Mouse (Mus musculus): ENCODE data around the gene Nr4a1. TPM values are rescaled to one million over a fixed set of nuclear protein-coding genes. Genes with fewer than 3 reads are reported as not detected.
A peak's percentile ranks its signal among the peaks of the same experiment; 100 is the strongest.

Nr4a1 gene
- polyA plus RNA-seq, 1 experiment from 2014 or later, result 10.8 TPM

DNA sequence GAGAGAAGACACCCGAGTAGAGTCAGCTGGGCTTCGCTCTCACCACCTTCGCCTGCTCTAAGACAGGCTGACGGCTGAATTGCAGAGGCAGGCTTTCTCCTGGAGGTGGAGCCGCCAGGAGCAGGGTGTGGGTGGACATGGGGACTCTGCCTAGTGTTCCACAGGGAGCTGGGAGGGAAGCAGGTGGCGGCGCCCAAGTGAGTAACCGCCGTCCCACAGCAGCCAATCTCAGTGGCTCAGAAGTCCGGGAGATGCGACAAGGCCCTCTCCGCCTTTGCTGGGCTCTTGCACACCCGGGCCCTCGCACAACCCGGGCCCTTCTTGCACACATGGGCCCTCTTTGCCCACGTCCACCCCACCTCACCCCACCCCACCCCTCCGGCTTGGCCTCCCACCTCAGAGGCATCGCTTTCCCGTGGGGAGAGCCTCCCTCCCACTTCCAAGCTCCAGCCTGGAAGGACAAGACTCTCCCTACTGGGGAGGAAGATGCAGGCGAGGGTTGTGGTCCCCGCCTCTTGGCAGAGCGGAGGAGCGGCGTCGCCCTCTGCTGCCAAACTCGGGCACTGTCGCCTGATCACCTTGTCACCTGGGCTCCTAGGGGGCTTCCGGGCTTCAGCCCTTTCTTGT lies 15.1 kb upstream of the Nr4a1 start:
- Histone ChIP-seq H3K4me1 (replicated peaks; ENCODE audit: control insufficient read depth, insufficient read depth, low read length) (peaks cover 33% of the 10 kb centered on the region), H3K36me3 (ENCODE audit: control insufficient read depth, insufficient read depth, low read length) (no peaks in the 10 kb centered on the region), H3K27me3 (ENCODE audit: control insufficient read depth, insufficient read depth, low read depth, low read length) (no peaks in the 10 kb centered on the region), H3K4me3 (ENCODE audit: low read length) (peak overlapping the region; percentile 26), H3K27ac (ENCODE audit: low read length) (no peak overlapping the region), H3K4me2 (ENCODE audit: low read depth, low read length) (peak overlapping the region; percentile 57), H3K9me3 (ENCODE audit: control insufficient read depth, low read length) (no peaks in the 10 kb centered on the region), H3K9ac (ENCODE audit: low read length) (peak overlapping the region; percentile 55)
- peak; percentile 18; the same call in 1 of the 2 replicates for ATAC-seq (ENCODE audit: low read depth)
- 4% methylated on average over 27 of the region's 28 CpGs for WGBS

DNA sequence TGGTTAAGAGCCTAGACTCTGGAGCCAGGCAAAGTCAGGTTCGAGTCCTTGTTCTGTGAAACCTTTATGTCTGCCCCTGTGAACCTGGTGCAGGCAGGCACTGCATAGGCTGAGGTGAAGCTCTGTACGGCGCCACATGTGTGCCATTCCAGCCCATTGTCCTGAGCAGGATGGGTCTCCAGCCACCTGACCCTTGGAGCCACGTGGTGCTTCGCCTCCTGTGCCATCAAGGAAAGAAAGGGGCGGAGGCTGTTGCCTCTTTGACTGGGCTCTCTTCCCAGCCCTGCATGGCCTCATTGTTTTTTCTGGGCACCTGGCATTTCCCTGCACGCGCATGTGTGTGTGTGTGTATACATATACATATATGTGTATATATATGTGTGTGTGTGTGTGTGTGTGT lies 14.2 kb upstream of the Nr4a1 start:
- H3K4me1 ChIP-seq (replicated peaks; ENCODE audit: control insufficient read depth, insufficient read depth, low read length), result peaks cover 33% of the 10 kb centered on the region
- 61% methylated on average over 8 of the region's 8 CpGs for WGBS
- H3K9ac ChIP-seq (ENCODE audit: low read length), result no peak overlapping the region
- H3K36me3 ChIP-seq (ENCODE audit: control insufficient read depth, insufficient read depth, low read length), result no peaks in the 10 kb centered on the region
- H3K9me3 ChIP-seq (ENCODE audit: control insufficient read depth, low read length), result no peaks in the 10 kb centered on the region
- no peak overlapping the region for H3K27ac ChIP-seq (ENCODE audit: low read length)
- H3K4me3 ChIP-seq (ENCODE audit: low read length), result no peak overlapping the region
- no peaks in the 10 kb centered on the region for H3K27me3 ChIP-seq (ENCODE audit: control insufficient read depth, insufficient read depth, low read depth, low read length)
- no peak for ATAC-seq (ENCODE audit: low read depth)
- no peak overlapping the region for H3K4me2 ChIP-seq (ENCODE audit: low read depth, low read length)

DNA sequence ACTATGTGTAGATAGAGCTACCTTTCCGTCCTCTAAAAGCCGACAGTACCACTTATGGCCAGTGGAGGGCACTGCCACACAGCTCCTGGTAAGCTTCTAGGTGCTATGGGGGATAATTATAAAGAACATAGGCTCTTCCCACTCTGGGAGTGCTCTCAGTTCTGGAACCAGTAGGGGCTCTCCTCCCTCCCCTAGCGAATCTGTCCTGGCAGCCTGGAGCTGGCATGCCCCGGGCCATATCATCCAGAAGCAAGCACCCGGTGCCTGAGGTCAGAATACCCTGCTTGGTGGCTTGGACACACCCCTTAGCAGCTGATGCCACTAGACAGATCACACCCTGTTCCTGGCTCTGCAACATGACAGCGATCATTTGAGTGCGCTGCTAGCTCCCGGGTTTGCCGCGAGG lies 13.3 kb upstream of the Nr4a1 start:
- Histone ChIP-seq H3K4me3 (ENCODE audit: low read length) (peak overlapping the region; percentile 26), H3K4me2 (ENCODE audit: low read depth, low read length) (peak overlapping the region; percentile 61), H3K36me3 (ENCODE audit: control insufficient read depth, insufficient read depth, low read length) (no peaks in the 10 kb centered on the region), H3K9me3 (ENCODE audit: control insufficient read depth, low read length) (no peaks in the 10 kb centered on the region), H3K4me1 (replicated peaks; ENCODE audit: control insufficient read depth, insufficient read depth, low read length) (peaks cover 24% of the 10 kb centered on the region), H3K9ac (ENCODE audit: low read length) (peak overlapping the region; percentile 52), H3K27ac (ENCODE audit: low read length) (peak overlapping the region; percentile 16; the same call in 1 of the 2 replicates), H3K27me3 (ENCODE audit: control insufficient read depth, insufficient read depth, low read depth, low read length) (no peaks in the 10 kb centered on the region)
- WGBS, result 3% methylated on average over 10 of the region's 10 CpGs
- peak; percentile 66 for ATAC-seq (ENCODE audit: low read depth)

DNA sequence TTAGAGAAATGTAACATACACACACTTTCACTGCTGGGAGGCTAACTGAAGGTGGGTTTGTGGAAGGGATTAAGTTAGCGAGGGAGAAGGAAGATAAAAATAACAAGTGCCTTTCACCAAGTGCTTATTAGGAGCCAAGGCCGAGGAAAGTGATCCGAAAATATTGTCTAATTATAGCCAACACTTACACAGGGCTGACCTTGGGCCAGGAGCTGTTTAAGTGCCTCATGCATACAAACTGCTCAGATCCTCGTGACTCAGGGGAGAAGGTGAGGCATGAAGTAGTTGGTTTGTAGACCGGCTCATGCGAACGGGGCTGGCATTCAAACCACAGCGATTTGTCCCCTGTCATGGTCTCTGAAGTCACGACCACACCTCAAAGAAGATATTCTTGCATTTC lies 12.8 kb upstream of the Nr4a1 start:
- peak overlapping the region; percentile 52 for H3K9ac ChIP-seq (ENCODE audit: low read length)
- H3K9me3 ChIP-seq (ENCODE audit: control insufficient read depth, low read length), result no peaks in the 10 kb centered on the region
- 38% methylated on average over 9 of the region's 9 CpGs for WGBS
- H3K27me3 ChIP-seq (ENCODE audit: control insufficient read depth, insufficient read depth, low read depth, low read length), result no peaks in the 10 kb centered on the region
- peak overlapping the region; percentile 26 for H3K4me3 ChIP-seq (ENCODE audit: low read length)
- peak overlapping the region; percentile 16; the same call in 1 of the 2 replicates for H3K27ac ChIP-seq (ENCODE audit: low read length)
- peaks cover 22% of the 10 kb centered on the region for H3K4me1 ChIP-seq (replicated peaks; ENCODE audit: control insufficient read depth, insufficient read depth, low read length)
- H3K36me3 ChIP-seq (ENCODE audit: control insufficient read depth, insufficient read depth, low read length), result no peaks in the 10 kb centered on the region
- ATAC-seq (ENCODE audit: low read depth), result no peak
- peak overlapping the region; percentile 61 for H3K4me2 ChIP-seq (ENCODE audit: low read depth, low read length)

DNA sequence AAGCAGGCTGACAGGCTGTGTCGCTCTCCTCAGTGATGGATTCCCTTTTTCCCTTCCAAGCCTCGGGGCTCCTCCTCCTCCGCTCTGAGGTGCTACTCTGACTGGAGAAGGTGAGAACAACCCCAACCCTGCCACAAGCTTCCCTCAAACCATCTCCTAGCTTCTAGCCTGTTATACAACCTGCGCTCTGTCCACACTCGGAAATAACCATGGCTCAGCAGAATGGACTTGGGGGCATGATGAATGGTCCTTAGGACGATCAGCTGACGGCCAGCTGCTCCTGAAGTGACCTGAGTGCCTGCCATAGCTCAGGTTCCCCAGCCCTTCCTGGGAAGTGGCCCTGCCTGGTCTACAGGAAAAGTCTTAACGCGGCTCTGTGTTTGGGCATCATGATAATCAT lies 12.2 kb upstream of the Nr4a1 start:
- no peaks in the 10 kb centered on the region for H3K36me3 ChIP-seq (ENCODE audit: control insufficient read depth, insufficient read depth, low read length)
- H3K9me3 ChIP-seq (ENCODE audit: control insufficient read depth, low read length), result no peaks in the 10 kb centered on the region
- H3K27me3 ChIP-seq (ENCODE audit: control insufficient read depth, insufficient read depth, low read depth, low read length), result no peaks in the 10 kb centered on the region
- H3K27ac ChIP-seq (ENCODE audit: low read length), result no peak overlapping the region
- H3K4me2 ChIP-seq (ENCODE audit: low read depth, low read length), result no peak overlapping the region
- no peak for ATAC-seq (ENCODE audit: low read depth)
- H3K9ac ChIP-seq (ENCODE audit: low read length), result 0 out of 2 replicates have a peak overlapping the region, but pooled peaks have one; percentile 21
- no peak overlapping the region for H3K4me3 ChIP-seq (ENCODE audit: low read length)
- WGBS, result 48% methylated on average over 9 of the region's 9 CpGs
- peaks cover 23% of the 10 kb centered on the region for H3K4me1 ChIP-seq (replicated peaks; ENCODE audit: control insufficient read depth, insufficient read depth, low read length)

DNA sequence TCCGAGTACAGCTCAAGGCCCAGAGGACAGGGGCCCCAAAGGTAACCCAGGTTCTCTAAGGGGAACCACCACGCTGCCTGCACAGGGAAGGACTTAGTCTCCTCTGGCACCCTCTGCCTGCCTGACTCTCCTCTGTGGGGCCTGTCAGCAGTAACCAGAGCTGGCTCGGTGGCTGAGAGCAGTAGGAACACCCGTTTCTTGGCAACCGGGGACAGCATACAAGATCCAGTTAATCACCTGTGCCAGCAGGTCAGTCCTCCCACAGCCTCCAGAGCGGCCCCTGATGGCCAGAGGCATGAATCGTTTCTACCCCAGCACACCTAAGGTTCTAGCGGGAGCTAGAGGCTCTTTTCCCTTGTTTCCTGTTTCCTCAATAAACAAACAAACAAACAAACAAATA lies 11.4 kb upstream of the Nr4a1 start:
- no peak overlapping the region for H3K27ac ChIP-seq (ENCODE audit: low read length)
- H3K36me3 ChIP-seq (ENCODE audit: control insufficient read depth, insufficient read depth, low read length), result no peaks in the 10 kb centered on the region
- WGBS, result 24% methylated on average over 8 of the region's 8 CpGs
- H3K4me3 ChIP-seq (ENCODE audit: low read length), result no peak overlapping the region
- H3K9ac ChIP-seq (ENCODE audit: low read length), result no peak overlapping the region
- H3K4me2 ChIP-seq (ENCODE audit: low read depth, low read length), result no peak overlapping the region
- H3K9me3 ChIP-seq (ENCODE audit: control insufficient read depth, low read length), result no peaks in the 10 kb centered on the region
- no peak for ATAC-seq (ENCODE audit: low read depth)
- peaks cover 29% of the 10 kb centered on the region for H3K4me1 ChIP-seq (replicated peaks; ENCODE audit: control insufficient read depth, insufficient read depth, low read length)
- no peaks in the 10 kb centered on the region for H3K27me3 ChIP-seq (ENCODE audit: control insufficient read depth, insufficient read depth, low read depth, low read length)

DNA sequence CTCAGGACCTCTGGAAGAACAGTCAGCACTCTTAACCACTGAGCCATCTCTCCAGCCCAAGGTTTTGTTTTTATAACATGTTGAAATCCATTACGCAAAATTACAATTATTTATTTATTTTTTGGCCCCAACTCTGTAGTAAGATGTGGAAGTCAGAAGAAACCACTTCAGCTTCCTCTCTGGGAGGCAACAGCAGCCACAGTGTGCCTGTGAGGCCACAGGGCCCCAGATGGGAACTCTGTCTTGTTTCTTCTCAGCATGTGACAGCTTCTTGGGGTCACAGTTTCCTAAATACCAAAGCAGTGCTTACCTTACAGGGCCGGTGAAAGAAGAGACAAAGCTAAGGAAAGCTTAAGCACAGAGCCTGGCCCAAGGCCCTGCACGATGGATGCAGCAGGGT lies 10.1 kb upstream of the Nr4a1 start:
- H3K9ac ChIP-seq (ENCODE audit: low read length), result no peak overlapping the region
- no peak overlapping the region for H3K4me3 ChIP-seq (ENCODE audit: low read length)
- WGBS, result 58% methylated on average over 3 of the region's 3 CpGs
- no peaks in the 10 kb centered on the region for H3K9me3 ChIP-seq (ENCODE audit: control insufficient read depth, low read length)
- H3K36me3 ChIP-seq (ENCODE audit: control insufficient read depth, insufficient read depth, low read length), result no peaks in the 10 kb centered on the region
- H3K27ac ChIP-seq (ENCODE audit: low read length), result no peak overlapping the region
- H3K27me3 ChIP-seq (ENCODE audit: control insufficient read depth, insufficient read depth, low read depth, low read length), result no peaks in the 10 kb centered on the region
- ATAC-seq (ENCODE audit: low read depth), result no peak
- peaks cover 31% of the 10 kb centered on the region for H3K4me1 ChIP-seq (replicated peaks; ENCODE audit: control insufficient read depth, insufficient read depth, low read length)
- H3K4me2 ChIP-seq (ENCODE audit: low read depth, low read length), result no peak overlapping the region

DNA sequence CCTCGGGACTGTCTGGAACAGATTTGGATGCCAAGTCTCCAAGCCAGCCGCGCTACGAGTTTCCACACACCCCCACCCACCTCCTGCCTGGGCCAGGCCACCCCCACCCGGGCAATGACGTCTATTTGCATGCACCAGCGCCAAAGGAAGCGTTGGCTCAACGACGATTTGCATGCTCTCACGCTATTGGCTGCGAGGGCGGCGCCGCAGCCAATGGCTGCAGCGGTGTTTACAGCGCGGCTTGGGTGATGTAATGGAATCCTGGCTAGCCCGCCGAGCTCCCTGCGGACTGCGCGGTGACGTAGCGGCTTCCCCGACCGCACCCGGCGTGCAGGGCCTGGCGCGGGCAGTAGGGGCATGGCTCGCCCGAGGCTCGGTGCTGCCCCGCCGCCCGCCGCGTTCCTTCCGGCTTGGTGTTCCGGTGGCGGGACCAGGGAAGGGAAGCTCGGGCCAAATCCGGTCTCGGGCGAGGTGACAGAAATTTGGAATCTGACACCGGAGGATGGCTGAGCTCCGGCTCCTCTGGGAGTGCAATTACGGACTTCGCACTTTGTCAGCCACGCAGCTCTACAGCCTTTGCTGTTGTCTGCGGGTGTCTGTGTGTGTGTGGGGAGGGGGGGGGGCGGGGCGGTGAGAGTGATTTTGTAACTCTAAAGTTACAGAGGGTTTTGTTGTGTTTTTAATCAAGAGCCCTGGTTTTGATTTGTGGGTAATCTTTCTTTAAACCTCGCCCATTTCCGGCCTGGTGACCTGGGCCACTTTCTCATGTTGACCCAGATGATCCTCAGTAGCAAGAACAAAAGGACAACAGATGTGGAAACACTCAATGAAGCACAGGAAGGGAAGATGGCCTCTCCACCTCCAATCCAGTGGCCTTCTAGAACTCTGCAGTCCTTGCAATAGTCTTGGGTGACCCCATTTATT lies 7.6 kb upstream of the Nr4a1 start:
- WGBS, result under 1% methylated on average over 56 of the region's 56 CpGs
- ATAC-seq (ENCODE audit: low read depth), result peak; percentile 98
- H3K4me2 ChIP-seq (ENCODE audit: low read depth, low read length), result peak overlapping the region; percentile 69
- no peaks in the 10 kb centered on the region for H3K27me3 ChIP-seq (ENCODE audit: control insufficient read depth, insufficient read depth, low read depth, low read length)
- H3K4me3 ChIP-seq (ENCODE audit: low read length), result peak overlapping the region; percentile 49
- H3K9me3 ChIP-seq (ENCODE audit: control insufficient read depth, low read length), result no peaks in the 10 kb centered on the region
- H3K36me3 ChIP-seq (ENCODE audit: control insufficient read depth, insufficient read depth, low read length), result no peaks in the 10 kb centered on the region
- H3K9ac ChIP-seq (ENCODE audit: low read length), result peak overlapping the region; percentile 74
- H3K4me1 ChIP-seq (replicated peaks; ENCODE audit: control insufficient read depth, insufficient read depth, low read length), result peaks cover 23% of the 10 kb centered on the region
- H3K27ac ChIP-seq (ENCODE audit: low read length), result peak overlapping the region; percentile 94

DNA sequence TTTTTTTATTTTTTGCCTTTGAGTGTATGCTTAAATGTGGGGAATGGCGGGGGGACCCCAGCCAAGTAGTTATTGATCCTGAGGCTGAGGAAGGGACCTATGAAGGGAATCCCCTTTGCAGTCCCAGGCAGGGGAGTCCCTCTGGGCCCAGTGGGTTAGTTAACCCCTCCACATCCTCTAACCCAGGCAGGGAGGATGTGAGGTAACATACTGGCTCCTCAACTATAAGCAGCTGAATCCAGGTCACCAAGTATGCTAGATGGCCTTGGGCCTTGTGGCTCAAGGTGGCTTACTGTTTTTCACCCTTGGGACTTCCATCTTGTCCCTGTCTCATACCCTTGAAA lies 6.9 kb upstream of the Nr4a1 start:
- H3K9me3 ChIP-seq (ENCODE audit: control insufficient read depth, low read length), result no peaks in the 10 kb centered on the region
- H3K4me1 ChIP-seq (replicated peaks; ENCODE audit: control insufficient read depth, insufficient read depth, low read length), result peaks cover 20% of the 10 kb centered on the region
- no peaks in the 10 kb centered on the region for H3K27me3 ChIP-seq (ENCODE audit: control insufficient read depth, insufficient read depth, low read depth, low read length)
- H3K4me2 ChIP-seq (ENCODE audit: low read depth, low read length), result peak overlapping the region; percentile 69
- WGBS, result 81% methylated on average over 1 of the region's 1 CpGs
- H3K36me3 ChIP-seq (ENCODE audit: control insufficient read depth, insufficient read depth, low read length), result no peaks in the 10 kb centered on the region
- no peak for ATAC-seq (ENCODE audit: low read depth)
- H3K4me3 ChIP-seq (ENCODE audit: low read length), result peak overlapping the region; percentile 48
- peak overlapping the region; percentile 69 for H3K9ac ChIP-seq (ENCODE audit: low read length)
- H3K27ac ChIP-seq (ENCODE audit: low read length), result peak overlapping the region; percentile 94

All from lung, embryonic 16.5 days (tissue).